In the genomic region with DNA sequence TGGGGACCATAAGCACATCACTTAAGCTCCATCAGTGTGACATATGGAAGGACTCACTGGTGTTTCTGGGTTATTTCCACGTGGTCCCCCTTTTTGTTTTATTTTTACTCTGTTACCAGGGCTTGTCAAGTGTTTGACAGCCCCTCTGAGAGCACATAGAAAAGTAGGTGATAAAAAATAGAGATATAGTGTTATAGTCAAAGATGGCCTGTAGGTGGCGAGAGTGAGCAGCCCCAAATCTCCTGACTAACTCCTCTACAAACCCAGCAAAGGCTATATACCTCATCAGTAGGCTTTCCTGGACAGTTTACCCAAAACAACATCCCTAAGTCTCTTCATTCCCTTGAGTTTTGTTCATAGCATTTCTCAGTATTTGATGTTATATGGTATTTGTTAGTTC, we compare ENCODE assay signal across 8 mouse cellular contexts. TPM values are rescaled to one million over a fixed set of nuclear protein-coding genes. Genes with fewer than 3 reads are reported as not detected.
DNase-seq lines count a peak whose midpoint lies in the region; ATAC-seq and TF ChIP-seq lines count a peak whose summit lies in the region.

No protein-coding gene starts in this region.

- no peak for TF ChIP-seq EP300 in lung, postnatal 0 days (IDR thresholded peaks at IDR 0.05)

- H3K4me1 ChIP-seq in lung, postnatal 0 days (ENCODE audit: insufficient read depth, low read depth, low read length) = no peaks in the 10 kb centered on the region

- no peaks in the 10 kb centered on the region for H3K9me3 ChIP-seq in lung, postnatal 0 days (ENCODE audit: low read length)

- no peak for ATAC-seq in lung, postnatal 0 days

- TF ChIP-seq CTCF in lung, postnatal 0 days (IDR thresholded peaks at IDR 0.05) = peak; percentile 83

- no peak overlapping the region for H3K27ac ChIP-seq in lung, postnatal 0 days (ENCODE audit: low read length)

- WGBS in lung, postnatal 0 days = 3% methylated on average over 2 of the region's 2 CpGs

- no peak overlapping the region for H3K4me2 ChIP-seq in lung, postnatal 0 days (replicated peaks; ENCODE audit: low read depth, low read length)

- H3K4me3 ChIP-seq in lung, postnatal 0 days (ENCODE audit: low read depth, low read length) = no peak overlapping the region

- no peak overlapping the region for H3K9ac ChIP-seq in lung, postnatal 0 days (replicated peaks; ENCODE audit: low read depth)

- peak; percentile 30 to 31 for DNase-seq in frontal cortex, postnatal 36 days (ENCODE audit: low spot score in 2 of 2)
- no peak for DNase-seq in frontal cortex, postnatal 10 days (ENCODE audit: low spot score in 2 of 2)
- DNase-seq in right cerebral cortex, adult 2 months (ENCODE audit: low spot score in 2 of 2) = peak; percentile 31 to 63
- no peak for DNase-seq in right cerebral cortex, postnatal 25 days
- DNase-seq in c-Kit-positive CD71-positive TER-119-negative erythroid progenitor cells, embryonic 14.5 days (ENCODE audit: low read depth) = peak; percentile 7
- peak; percentile 34 for DNase-seq in heart, postnatal 4 days
- peak; percentile 73 for DNase-seq in lung, postnatal 0 days (ENCODE audit: low spot score)
- peak; percentile 19 for DNase-seq in thymus, postnatal 25 days

- no peaks in the 10 kb centered on the region for H3K36me3 ChIP-seq in lung, postnatal 0 days (ENCODE audit: insufficient read depth, low read length)

- H3K27me3 ChIP-seq in lung, postnatal 0 days (replicated peaks; ENCODE audit: insufficient read depth, low read length) = no peaks in the 10 kb centered on the region

RNA-seq across cellular contexts. Expression of a gene that starts 5.3 kb away (rescaled TPM):
- under 1 TPM; 0.16 to 0.36 TPM for total RNA-seq in heart, postnatal 4 days (2021)
- polyA plus RNA-seq in lung, postnatal 0 days (2015; fragmentation: Nextera tagmentation; extraction: Ambion mirVana) = 1.4 and 2.4 TPM in 2 replicates

RNA-seq across cellular contexts. Expression of a gene that starts 23.7 kb away (rescaled TPM):
- under 1 TPM; 0.11 to 0.21 TPM for total RNA-seq in heart, postnatal 4 days (2021)
- 0.50 and 0.52 TPM in 2 replicates for polyA plus RNA-seq in lung, postnatal 0 days (2015; fragmentation: Nextera tagmentation; extraction: Ambion mirVana)

RNA-seq across cellular contexts. Expression of a gene that starts 47.5 kb away (rescaled TPM):
- under 1 TPM in 1 of 2 experiments, not detected in 1; 0.12 TPM for total RNA-seq in heart, postnatal 4 days (2021)
- polyA plus RNA-seq in lung, postnatal 0 days (2015; fragmentation: Nextera tagmentation; extraction: Ambion mirVana) = 0.25 and 0.31 TPM in 2 replicates

RNA-seq across cellular contexts. Expression of a gene that starts 53.1 kb away (rescaled TPM):
- total RNA-seq in heart, postnatal 4 days (2021) = 10 to 100 TPM; 34.9 to 37.4 TPM
- polyA plus RNA-seq in lung, postnatal 0 days (2015; fragmentation: Nextera tagmentation; extraction: Ambion mirVana) = 54.5 and 57.8 TPM in 2 replicates

Comparison
In these comparisons a context has a peak if more than half of its experiments do, and no peak if none do; other contexts are left out.
1. DNase-seq: peak in frontal cortex, postnatal 36 days (2 of 2), right cerebral cortex, adult 2 months (2 of 2), c-Kit-positive CD71-positive TER-119-negative erythroid progenitor cells, embryonic 14.5 days (single experiment), heart, postnatal 4 days (single experiment), lung, postnatal 0 days (single experiment) and thymus, postnatal 25 days (single experiment); none in frontal cortex, postnatal 10 days (0 of 2) and right cerebral cortex, postnatal 25 days (single experiment).